Mouse (Mus musculus) thymus, adult 18-20 months (tissue): ENCODE data around the gene Hist1h2br.
"Not testable (repeated sequence)": the region's sequence is repeated elsewhere in the genome, so short reads cannot be mapped to it uniquely, and the experiment has no call there.

Experiments
- DNase-seq, 2 experiments: peaks; one replicate each; pipeline ENCODE4 v3.0.0; 2022; ENCODE audit warnings: mixed read lengths in 2 of 2

Hist1h2br gene

GRCm38 (mm10) chr13:21833461-21833860 lies at the start of gene Hist1h2br, which contains the start of gene Hist1h2ap:
Gene Hist1h2br (plus strand): TSS chr13:21833743.
Gene Hist1h2ap (minus strand): TSS chr13:21833507.
- DNase-seq, result not testable (repeated sequence)

GRCm38 (mm10) chr13:21784311-21784710 lies 49.2 kb upstream of the Hist1h2br start:
- no peak for DNase-seq

- DNase-seq, result no peak
Observed at GRCm38 (mm10) chr13:21786189-21786898, 47.2 kb upstream of the Hist1h2br start.

GRCm38 (mm10) chr13:21786899-21787629 lies 46.5 kb upstream of the Hist1h2br start, which contains the start of the genes Hist1h2an and Hist1h2bp:
Gene Hist1h2an (minus strand): TSS chr13:21787218.
Gene Hist1h2bp (plus strand): TSS chr13:21787461.
- DNase-seq, result peak; percentile 71 to 91

- no peak for DNase-seq
Observed at GRCm38 (mm10) chr13:21787760-21788593, 45.6 kb upstream of the Hist1h2br start.

GRCm38 (mm10) chr13:21789925-21790324 lies 43.6 kb upstream of the Hist1h2br start:
- DNase-seq, result no peak

GRCm38 (mm10) chr13:21790601-21791283 lies 42.8 kb upstream of the Hist1h2br start:
- no peak for DNase-seq

GRCm38 (mm10) chr13:21795584-21795983 lies 38.0 kb upstream of the Hist1h2br start:
- no peak for DNase-seq

GRCm38 (mm10) chr13:21797163-21797562 lies 36.4 kb upstream of the Hist1h2br start:
- not testable (repeated sequence) for DNase-seq

- not testable (repeated sequence) for DNase-seq
Observed at GRCm38 (mm10) chr13:21803058-21803457, 30.5 kb upstream of the Hist1h2br start.

GRCm38 (mm10) chr13:21810073-21810472 lies 23.5 kb upstream of the Hist1h2br start, which contains the start of the genes Hist1h2bq and Hist1h2ao:
Gene Hist1h2bq (minus strand): TSS chr13:21810197.
Gene Hist1h2ao (plus strand): TSS chr13:21810465.
- DNase-seq, result not testable (repeated sequence)

GRCm38 (mm10) chr13:21811074-21811473 lies 22.5 kb upstream of the Hist1h2br start:
- DNase-seq, result not testable (repeated sequence)

- DNase-seq, result peak; percentile 33 to 62
Observed at GRCm38 (mm10) chr13:21811539-21811938, 22.0 kb upstream of the Hist1h2br start, which contains the start of gene Hist1h4m. Gene Hist1h4m (plus strand): TSS chr13:21811746.

GRCm38 (mm10) chr13:21812092-21812491 lies 21.5 kb upstream of the Hist1h2br start:
- not testable (repeated sequence) for DNase-seq

- not testable (repeated sequence) for DNase-seq
Observed at GRCm38 (mm10) chr13:21820082-21820890, 13.3 kb upstream of the Hist1h2br start.

GRCm38 (mm10) chr13:21828511-21828910 lies 5.0 kb upstream of the Hist1h2br start:
- DNase-seq, result no peak

- DNase-seq, result no peak
Observed at GRCm38 (mm10) chr13:21830344-21830743, 3.2 kb upstream of the Hist1h2br start.

- DNase-seq, result peak; percentile 30 to 57
Observed at GRCm38 (mm10) chr13:21831418-21832394, 1.8 kb upstream of the Hist1h2br start, which contains the start of gene Hist1h4n. Gene Hist1h4n (minus strand): TSS chr13:21832196.

GRCm38 (mm10) chr13:21840508-21840907 lies 7.0 kb downstream of the Hist1h2br start:
- not testable (repeated sequence) for DNase-seq

GRCm38 (mm10) chr13:21846356-21846755 lies 12.8 kb downstream of the Hist1h2br start:
- DNase-seq, result not testable (repeated sequence)
